Mouse (Mus musculus) olfactory bulb, adult 2 months (tissue): ENCODE measurements around the gene Gm6020. TPM values are rescaled to one million over a fixed set of nuclear protein-coding genes. Genes with fewer than 3 reads are reported as not detected.
"Not testable (repeated sequence)": the region's sequence is repeated elsewhere in the genome, so short reads cannot be mapped to it uniquely, and the experiment has no call there.

Experiments used
- H3K27ac ChIP-seq: fragments of 200-500 bp; 2 replicates; pipeline ENCODE4 v1.5.1; 2012; ENCODE audit warnings: low read depth, low read length; ENCODE audit not compliant: insufficient read depth
- H3K4me1 ChIP-seq: fragments of 200-500 bp; 2 replicates; pipeline ENCODE4 v1.6.1; 2012; ENCODE audit warnings: low read length; ENCODE audit not compliant: control insufficient read depth, insufficient read depth
- H3K4me3 ChIP-seq: fragments of 200-500 bp; 2 replicates; pipeline ENCODE4 v1.5.1; 2012; ENCODE audit warnings: mild to moderate bottlenecking, low read depth, low read length, moderate library complexity; ENCODE audit not compliant: insufficient read depth
- CTCF ChIP-seq: fragments of 200-500 bp; IDR thresholded peaks from 2 replicates; pipeline ENCODE4 v1.5.1; 2012; ENCODE audit warnings: low read depth, mild to moderate bottlenecking, low read length, moderate library complexity; ENCODE audit not compliant: insufficient read depth
- POLR2A ChIP-seq: fragments of 200-500 bp; IDR thresholded peaks from 2 replicates; pipeline ENCODE4 v1.6.1; 2012; ENCODE audit warnings: mild to moderate bottlenecking, low read depth, low read length, moderate library complexity; ENCODE audit not compliant: insufficient read depth
- WGBS: fragments of 180-500 bp; shearing (Covaris S2); methylation state at CpG from one replicate; pipeline ENCODE4 v1.1.7; 2018; 5-methylcytosine and 5-hydroxymethylcytosine counted together
- polyA plus RNA-seq: library from polyadenylated mRNA; stranded (reverse); fragments of >200 nt; gene quantifications from 2 replicates; pipeline ENCODE4 v1.2.4, GENCODE M21; 2012; ENCODE audit warnings: low replicate concordance; ENCODE audit not compliant: missing spikeins, insufficient read depth, insufficient read length

The Gm6020 gene
- not detected in 2 replicates for polyA plus RNA-seq

GRCm38 (mm10) chr19:61183590-61183989 lies at the start of gene Gm6020:
TSS of gene Gm6020 (plus strand) at chr19:61183890.
- not testable (repeated sequence) for H3K27ac ChIP-seq, H3K4me3 ChIP-seq, H3K4me1 ChIP-seq
- WGBS: 93% methylated on average over 2 of the region's 2 CpGs

GRCm38 (mm10) chr19:61138655-61139054 lies 45.0 kb upstream of the Gm6020 start:
- H3K27ac ChIP-seq: no peak overlapping the region
- H3K4me1 ChIP-seq: no peaks in the 10 kb centered on the region
- no peak overlapping the region for H3K4me3 ChIP-seq
- no peak for TF ChIP-seq POLR2A
- no peak for TF ChIP-seq CTCF

- under 1% methylated on average over 18 of the region's 18 CpGs for WGBS
- peak within 1 kb of the TSS; percentile 70 for H3K4me3 ChIP-seq
Observed at GRCm38 (mm10) chr19:61140342-61141206, 43.1 kb upstream of the Gm6020 start, which contains the start of gene Zfp950. TSS of gene Zfp950 (minus strand) at chr19:61140840.

GRCm38 (mm10) chr19:61141299-61141698 lies 42.4 kb upstream of the Gm6020 start:
- Histone ChIP-seq H3K4me1 (no peaks in the 10 kb centered on the region), H3K4me3 (no peak overlapping the region), H3K27ac (no peak overlapping the region)
- TF ChIP-seq POLR2A: no peak
- TF ChIP-seq CTCF: no peak
- WGBS: 18% methylated on average over 4 of the region's 4 CpGs

More at GRCm38 (mm10) chr19:61140342-61141206, 43.1 kb upstream of the Gm6020 start, which contains the start of gene Zfp950:
- no peaks in the 10 kb centered on the region for H3K4me1 ChIP-seq
- H3K27ac ChIP-seq: no peak within 1 kb of the TSS
- TF ChIP-seq POLR2A (no peak; the same call in 1 of the 2 replicates), CTCF (no peak)

- Histone ChIP-seq H3K27ac (no peak overlapping the region), H3K4me3 (peak overlapping the region; percentile 33), H3K4me1 (peaks cover 5% of the 10 kb centered on the region)
- WGBS: 12% methylated on average over 8 of the region's 8 CpGs
- no peak for TF ChIP-seq POLR2A
- TF ChIP-seq CTCF: no peak
Observed at GRCm38 (mm10) chr19:61151372-61151700, 32.4 kb upstream of the Gm6020 start.

GRCm38 (mm10) chr19:61151701-61152420 lies 31.8 kb upstream of the Gm6020 start:
- H3K4me1 ChIP-seq: peaks cover 5% of the 10 kb centered on the region
- 6% methylated on average over 27 of the region's 27 CpGs for WGBS
- no peak overlapping the region for H3K27ac ChIP-seq

GRCm38 (mm10) chr19:61175756-61176324 lies 7.8 kb upstream of the Gm6020 start, which contains the start of gene Gm7102:
TSS of gene Gm7102 (minus strand) at chr19:61176309.
- WGBS: 41% methylated on average over 39 of the region's 39 CpGs
- Histone ChIP-seq H3K4me3 (no peak within 1 kb of the TSS), H3K27ac (no peak within 1 kb of the TSS), H3K4me1 (no peaks in the 10 kb centered on the region)
- TF ChIP-seq POLR2A: no peak
- TF ChIP-seq CTCF: no peak

More at GRCm38 (mm10) chr19:61151701-61152420, 31.8 kb upstream of the Gm6020 start:
- peak overlapping the region; percentile 33 for H3K4me3 ChIP-seq
- TF ChIP-seq CTCF: no peak
- no peak for TF ChIP-seq POLR2A

GRCm38 (mm10) chr19:61199316-61199715 lies 15.6 kb downstream of the Gm6020 start:
- 8% methylated on average over 13 of the region's 13 CpGs for WGBS
- H3K27ac ChIP-seq: no peak overlapping the region

More at GRCm38 (mm10) chr19:61199316-61199715, 15.6 kb downstream of the Gm6020 start:
- Histone ChIP-seq H3K4me3 (no peak overlapping the region), H3K4me1 (no peaks in the 10 kb centered on the region)
- TF ChIP-seq POLR2A: no peak
- TF ChIP-seq CTCF: no peak
